Mouse (Mus musculus): Measurements from ENCODE around the gene Degs2.
"Not testable (repeated sequence)": the region's sequence is repeated elsewhere in the genome, so short reads cannot be mapped to it uniquely, and the experiment has no call there.

Degs2 gene

GRCm38 (mm10) chr12:108702185-108702584, at the start of gene Degs2:
TSS of gene Degs2 (minus strand) at chr12:108702315.
- peak; percentile 51 for DNase-seq

GRCm38 (mm10) chr12:108751790-108752189, 49.7 kb upstream of the Degs2 start:
- DNase-seq, result no peak

GRCm38 (mm10) chr12:108750226-108750625, 48.1 kb upstream of the Degs2 start:
- no peak for DNase-seq

GRCm38 (mm10) chr12:108749454-108749853, 47.3 kb upstream of the Degs2 start:
- DNase-seq, result no peak

GRCm38 (mm10) chr12:108749019-108749418, 46.9 kb upstream of the Degs2 start:
- no peak for DNase-seq

- no peak for DNase-seq
Observed at GRCm38 (mm10) chr12:108745990-108746389, 43.9 kb upstream of the Degs2 start.

GRCm38 (mm10) chr12:108742241-108742640, 40.1 kb upstream of the Degs2 start:
- DNase-seq, result no peak

GRCm38 (mm10) chr12:108741472-108741871, 39.4 kb upstream of the Degs2 start:
- no peak for DNase-seq

GRCm38 (mm10) chr12:108738745-108739144, 36.6 kb upstream of the Degs2 start:
- no peak for DNase-seq

GRCm38 (mm10) chr12:108737838-108738237, 35.7 kb upstream of the Degs2 start:
- DNase-seq, result no peak

- DNase-seq, result no peak
Observed at GRCm38 (mm10) chr12:108734386-108734785, 32.3 kb upstream of the Degs2 start.

- no peak for DNase-seq
Observed at GRCm38 (mm10) chr12:108723841-108724240, 21.7 kb upstream of the Degs2 start.

- DNase-seq, result no peak
Observed at GRCm38 (mm10) chr12:108722464-108722863, 20.3 kb upstream of the Degs2 start.

GRCm38 (mm10) chr12:108718485-108718884, 16.4 kb upstream of the Degs2 start:
- no peak for DNase-seq

- DNase-seq, result no peak
Observed at GRCm38 (mm10) chr12:108715854-108716253, 13.7 kb upstream of the Degs2 start.

- not testable (repeated sequence) for DNase-seq
Observed at GRCm38 (mm10) chr12:108713972-108714371, 11.9 kb upstream of the Degs2 start.

GRCm38 (mm10) chr12:108712481-108712880, 10.4 kb upstream of the Degs2 start:
- no peak for DNase-seq

GRCm38 (mm10) chr12:108710861-108711615, 8.9 kb upstream of the Degs2 start:
- DNase-seq, result no peak

GRCm38 (mm10) chr12:108709964-108710765, 8.1 kb upstream of the Degs2 start:
- no peak for DNase-seq

GRCm38 (mm10) chr12:108709386-108709785, 7.3 kb upstream of the Degs2 start:
- DNase-seq, result no peak

- DNase-seq, result no peak
Observed at GRCm38 (mm10) chr12:108706129-108706528, 4.0 kb upstream of the Degs2 start.

GRCm38 (mm10) chr12:108705486-108705885, 3.4 kb upstream of the Degs2 start:
- no peak for DNase-seq

GRCm38 (mm10) chr12:108701221-108701620, 894 bp downstream of the Degs2 start:
- DNase-seq, result peak; percentile 73

GRCm38 (mm10) chr12:108700037-108700436, 2.1 kb downstream of the Degs2 start:
- no peak for DNase-seq
